28 mouse cellular contexts compared by ENCODE assay signal in the genomic region with DNA sequence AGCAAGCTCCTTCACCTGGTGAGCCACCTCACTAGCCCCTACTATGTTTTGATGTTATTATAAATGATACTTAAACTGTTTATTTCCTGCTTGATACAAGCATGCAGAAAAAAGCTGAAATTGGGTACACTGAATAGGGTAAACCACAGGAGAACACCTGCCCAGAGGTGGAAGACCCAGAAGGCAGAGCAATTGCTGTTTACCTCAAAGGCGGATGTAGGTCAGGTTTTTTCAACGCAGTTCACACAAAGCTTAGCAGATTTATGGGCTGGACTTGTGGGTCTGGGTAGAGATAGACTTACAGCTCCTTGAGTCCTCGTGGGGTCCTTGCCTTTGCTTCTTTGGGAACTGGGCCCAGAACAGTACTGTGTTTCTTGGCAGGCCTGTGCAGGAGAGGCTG. TPM values are rescaled to one million over a fixed set of nuclear protein-coding genes. Genes with fewer than 3 reads are reported as not detected.
"Had no signal": no experiment of that assay in that cellular context is flagged by ENCODE, and none has a peak within 500 bp of the region (broad histone marks: within the 10 kb centered on the region; RNA-seq: fewer than 3 reads in every experiment).

No protein-coding gene starts in this region.

- H3K9ac ChIP-seq: kidney, embryonic 15.5 days; liver, embryonic 13.5 days; neural tube, embryonic 12.5 days; neural tube, embryonic 15.5 days had no signal

- ATAC-seq: intestine, postnatal 0 days had no signal

- H3K4me2 ChIP-seq: kidney, embryonic 15.5 days; liver, embryonic 13.5 days; midbrain, embryonic 11.5 days; neural tube, embryonic 12.5 days; neural tube, embryonic 15.5 days had no signal

- H3K4me3 ChIP-seq: kidney, embryonic 15.5 days; liver, embryonic 13.5 days; neural tube, embryonic 12.5 days; neural tube, embryonic 15.5 days had no signal

- H3K9me3 ChIP-seq: kidney, embryonic 15.5 days; liver, embryonic 13.5 days; neural tube, embryonic 15.5 days had no signal

- H3K27me3 ChIP-seq: kidney, embryonic 15.5 days; neural tube, embryonic 12.5 days; neural tube, embryonic 15.5 days had no signal

- H3K36me3 ChIP-seq: kidney, embryonic 15.5 days; liver, embryonic 13.5 days; neural tube, embryonic 12.5 days; neural tube, embryonic 15.5 days had no signal

- DNase-seq: kidney, adult 8-10 months; kidney, postnatal 14 days; kidney, postnatal 4 days; liver, embryonic 13.5 days; lung, adult 2 months; lung, postnatal 14 days; lung, postnatal 4 days; midbrain, embryonic 14.5 days; right cerebral cortex, adult 18-20 months; right cerebral cortex, postnatal 14 days; right cerebral cortex, postnatal 4 days had no signal

- H3K4me1 ChIP-seq: kidney, embryonic 15.5 days; liver, embryonic 13.5 days; neural tube, embryonic 12.5 days; neural tube, embryonic 15.5 days had no signal

- H3K27ac ChIP-seq: kidney, embryonic 15.5 days; liver, embryonic 13.5 days; neural tube, embryonic 12.5 days; neural tube, embryonic 15.5 days; stomach, postnatal 0 days had no signal

RNA-seq across cellular contexts. Expression of a gene that starts 6.4 kb away (rescaled TPM):
- total RNA-seq: layer of hippocampus, adult 18-20 months; layer of hippocampus, postnatal 14 days; left cerebral cortex, postnatal 10 days; left cerebral cortex, postnatal 36 days; megakaryocyte progenitor cell, adult 5-6 weeks; midbrain, postnatal 0 days had no signal
- polyA plus RNA-seq: kidney, embryonic 15.5 days; limb, embryonic 11.5 days; liver, embryonic 13.5 days; liver, embryonic 16.5 days; midbrain, embryonic 11.5 days; midbrain, embryonic 14.5 days; neural tube, embryonic 12.5 days; stomach, embryonic 14.5 days; stomach, postnatal 0 days had no signal

RNA-seq across cellular contexts. Expression of a gene that starts 23.8 kb away (rescaled TPM):
- total RNA-seq: megakaryocyte progenitor cell, adult 5-6 weeks; megakaryocyte-erythroid progenitor cell, adult 5-6 weeks had no signal

RNA-seq across cellular contexts. Expression of a gene that starts 34.3 kb away (rescaled TPM):
- total RNA-seq: layer of hippocampus, adult 18-20 months; layer of hippocampus, postnatal 14 days; left cerebral cortex, postnatal 10 days; left cerebral cortex, postnatal 36 days; midbrain, postnatal 0 days had no signal
- polyA plus RNA-seq: kidney, embryonic 15.5 days; limb, embryonic 11.5 days; limb, embryonic 14.5 days; liver, embryonic 13.5 days; midbrain, embryonic 11.5 days; midbrain, embryonic 14.5 days; midbrain, postnatal 0 days; neural tube, embryonic 12.5 days; neural tube, embryonic 15.5 days; stomach, embryonic 14.5 days had no signal

RNA-seq across cellular contexts. Expression of a gene that starts 35.6 kb away (rescaled TPM):
- total RNA-seq: layer of hippocampus, adult 18-20 months; layer of hippocampus, postnatal 14 days; left cerebral cortex, postnatal 10 days; left cerebral cortex, postnatal 36 days; midbrain, postnatal 0 days had no signal
- polyA plus RNA-seq: kidney, embryonic 15.5 days; midbrain, embryonic 11.5 days; midbrain, embryonic 14.5 days; midbrain, postnatal 0 days; neural tube, embryonic 15.5 days had no signal

RNA-seq across cellular contexts. Expression of a gene that starts 39.1 kb away (rescaled TPM):
- total RNA-seq: megakaryocyte-erythroid progenitor cell, adult 5-6 weeks had no signal
